Mouse (Mus musculus): Measurements from ENCODE around the gene Camk1. TPM values are rescaled to one million over a fixed set of nuclear protein-coding genes. Genes with fewer than 3 reads are reported as not detected.

Gene Camk1
- total RNA-seq, 2 experiments from 2014 or later: 39.3 to 39.5 TPM

GRCm38 (mm10) chr6:113377172-113377495 lies 33.4 kb upstream of the Camk1 start:
- no peak for DNase-seq
- intact Hi-C loops (cut with DNase I): loop anchor here (2.0 kb wide), 2 partner anchors 34 to 48 kb away; partner anchors contain the start of gene Camk1
- Histone ChIP-seq H3K4me3 (peak overlapping the region; percentile 72), H3K27ac (peak overlapping the region; percentile 99)
- TF ChIP-seq CTCF (IDR thresholded peaks at IDR 0.05): no peak

DNA sequence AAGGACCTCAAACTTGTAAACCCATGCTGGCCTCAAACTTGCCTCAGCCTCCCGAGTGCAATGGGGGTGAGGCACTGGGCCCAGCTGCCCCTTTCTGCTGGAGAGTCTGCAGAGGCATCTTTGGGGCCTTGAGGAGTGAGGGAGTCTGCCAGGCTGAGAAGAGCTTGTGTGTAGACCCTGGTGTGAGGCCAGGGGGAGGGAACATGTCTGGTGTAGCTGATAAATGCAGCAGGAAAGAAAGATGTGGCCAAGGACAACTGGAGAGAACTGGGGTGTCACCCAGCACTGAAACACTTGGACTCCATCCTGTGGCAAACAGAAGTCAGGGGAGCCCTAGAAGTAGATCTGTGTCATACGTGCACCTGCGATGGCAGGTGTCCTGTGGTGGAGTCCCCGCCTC lies 29.7 kb upstream of the Camk1 start:
- intact Hi-C loops (cut with DNase I): no loop called here
- Histone ChIP-seq H3K27ac (no peak overlapping the region), H3K4me3 (no peak overlapping the region)
- TF ChIP-seq CTCF (IDR thresholded peaks at IDR 0.05): no peak
- DNase-seq: no peak

DNA sequence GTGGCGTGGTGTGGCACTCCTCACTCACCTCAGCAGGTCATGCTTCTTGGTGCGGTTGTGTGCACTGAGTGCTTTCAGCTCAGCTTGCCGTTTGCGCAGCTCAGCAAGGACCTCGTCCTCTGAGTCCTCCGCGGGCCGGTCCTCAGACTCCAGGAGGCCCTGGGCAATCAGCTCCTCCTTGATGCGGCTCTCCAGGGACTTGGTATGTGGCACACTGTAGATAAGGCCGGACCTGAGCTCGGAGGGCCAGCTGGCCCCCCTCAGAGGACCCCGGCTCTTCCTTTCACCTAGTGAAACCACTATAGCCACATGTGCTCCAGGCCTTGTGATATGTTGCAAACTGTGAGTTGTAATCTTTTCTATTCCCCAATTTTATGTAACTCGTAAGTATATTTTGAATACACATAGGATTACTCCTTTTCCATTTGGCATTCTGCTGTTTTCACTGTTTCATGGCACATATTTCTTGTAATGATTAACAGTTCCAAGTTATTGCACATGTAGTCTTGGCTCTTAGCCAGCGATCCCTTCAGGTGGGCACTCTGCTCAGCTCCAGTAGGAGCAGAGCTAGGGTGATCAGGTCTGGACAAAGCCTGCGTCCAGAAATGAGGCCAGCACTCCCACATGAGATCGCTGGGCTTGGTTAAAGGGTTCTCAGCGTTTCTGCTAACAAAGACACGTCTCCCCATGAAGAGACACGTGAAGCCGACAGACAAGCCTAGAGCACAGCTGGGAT lies 26.6 kb upstream of the Camk1 start:
- no peak overlapping the region for H3K4me3 ChIP-seq
- TF ChIP-seq CTCF (IDR thresholded peaks at IDR 0.05): no peak
- no peak for DNase-seq
- intact Hi-C loops (cut with DNase I): no loop called here
- H3K27ac ChIP-seq: no peak overlapping the region

GRCm38 (mm10) chr6:113368577-113368976 lies 24.8 kb upstream of the Camk1 start:
- TF ChIP-seq CTCF (IDR thresholded peaks at IDR 0.05): no peak
- intact Hi-C loops (cut with DNase I): no loop called here
- DNase-seq: no peak
- Histone ChIP-seq H3K27ac (no peak overlapping the region), H3K4me3 (no peak overlapping the region)

GRCm38 (mm10) chr6:113368124-113368523 lies 24.3 kb upstream of the Camk1 start:
- no peak overlapping the region for H3K4me3 ChIP-seq
- no peak overlapping the region for H3K27ac ChIP-seq
- no peak for TF ChIP-seq CTCF (IDR thresholded peaks at IDR 0.05)
- intact Hi-C loops (cut with DNase I): no loop called here
- DNase-seq: no peak

DNA sequence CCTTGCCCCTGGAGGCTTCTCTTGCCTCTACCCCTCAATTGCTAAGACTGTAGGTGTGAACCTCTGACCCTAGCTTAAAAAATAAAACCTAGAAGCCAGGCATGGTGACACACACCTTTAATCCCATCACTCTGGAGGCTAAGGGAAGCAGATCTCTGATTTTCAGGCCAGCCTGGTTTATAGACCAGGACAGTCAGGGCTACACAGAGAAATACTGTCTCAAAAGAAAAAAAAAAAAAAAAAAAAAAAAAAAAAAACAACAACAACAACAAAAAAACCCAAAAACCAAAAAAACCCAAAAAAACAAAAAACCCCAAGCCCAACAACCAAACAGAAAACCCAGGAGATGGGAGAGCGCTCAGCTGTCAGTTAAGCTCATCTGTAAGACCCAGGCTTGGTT lies 23.8 kb upstream of the Camk1 start:
- Histone ChIP-seq H3K27ac (no peak overlapping the region), H3K4me3 (no peak overlapping the region)
- intact Hi-C loops (cut with DNase I): no loop called here
- DNase-seq: no peak
- no peak for TF ChIP-seq CTCF (IDR thresholded peaks at IDR 0.05)

GRCm38 (mm10) chr6:113366639-113367038 lies 22.9 kb upstream of the Camk1 start:
- no peak overlapping the region for H3K4me3 ChIP-seq
- no peak for TF ChIP-seq CTCF (IDR thresholded peaks at IDR 0.05)
- DNase-seq: no peak
- intact Hi-C loops (cut with DNase I): no loop called here
- no peak overlapping the region for H3K27ac ChIP-seq

- Histone ChIP-seq H3K27ac (no peak overlapping the region), H3K4me3 (no peak overlapping the region)
- no peak for DNase-seq
- TF ChIP-seq CTCF (IDR thresholded peaks at IDR 0.05): no peak
- intact Hi-C loops (cut with DNase I): no loop called here
These were observed 20.8 kb upstream of the Camk1 start for GRCm38 (mm10) chr6:113364518-113365135.

DNA sequence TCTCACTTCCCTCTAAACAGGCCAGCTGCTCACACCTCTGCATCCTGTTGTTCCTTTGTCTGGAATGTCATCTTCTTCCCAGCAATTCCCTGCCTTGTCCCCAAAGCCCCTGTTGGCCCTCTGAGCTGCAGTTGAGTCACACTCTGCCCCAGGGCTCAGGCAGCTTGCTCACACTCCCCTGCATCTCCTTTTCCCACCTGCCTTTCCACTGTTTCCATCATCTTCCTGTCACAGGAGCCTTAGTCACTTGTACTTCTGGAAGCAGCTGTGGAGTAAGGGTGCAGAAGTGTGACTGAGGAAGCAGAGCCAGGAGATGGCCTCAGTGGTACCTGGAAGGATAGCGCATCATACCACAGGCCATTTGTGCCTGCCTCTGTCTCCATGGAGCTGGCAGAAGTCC lies 18.5 kb upstream of the Camk1 start:
- no peak overlapping the region for H3K27ac ChIP-seq
- intact Hi-C loops (cut with DNase I): no loop called here
- DNase-seq: no peak
- no peak for TF ChIP-seq CTCF (IDR thresholded peaks at IDR 0.05)
- no peak overlapping the region for H3K4me3 ChIP-seq

GRCm38 (mm10) chr6:113361476-113361875 lies 17.7 kb upstream of the Camk1 start:
- H3K27ac ChIP-seq: no peak overlapping the region
- TF ChIP-seq CTCF (IDR thresholded peaks at IDR 0.05): no peak
- no peak overlapping the region for H3K4me3 ChIP-seq
- intact Hi-C loops (cut with DNase I): no loop called here
- DNase-seq: no peak

DNA sequence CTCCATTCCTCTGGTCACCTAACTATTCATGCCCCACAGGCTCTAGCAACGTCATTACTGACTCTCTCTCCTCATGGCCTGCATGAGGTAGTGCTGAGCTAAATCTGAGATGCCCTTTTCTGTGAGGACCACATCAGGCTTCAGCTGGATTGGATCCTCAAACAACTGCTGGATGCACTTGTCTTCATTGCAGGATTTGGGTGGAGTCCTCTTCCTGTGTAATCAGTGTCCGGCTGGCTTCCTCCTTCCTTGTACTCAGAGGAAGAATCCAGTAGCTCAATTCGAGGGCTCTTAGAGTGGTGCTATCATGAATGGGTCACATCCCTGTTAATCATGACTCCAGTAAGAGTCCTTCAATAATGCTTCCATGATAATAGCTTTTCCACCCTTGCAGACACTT lies 9.9 kb upstream of the Camk1 start:
- DNase-seq: no peak
- Histone ChIP-seq H3K27ac (no peak overlapping the region), H3K4me3 (no peak overlapping the region)
- intact Hi-C loops (cut with DNase I): no loop called here
- no peak for TF ChIP-seq CTCF (IDR thresholded peaks at IDR 0.05)

DNA sequence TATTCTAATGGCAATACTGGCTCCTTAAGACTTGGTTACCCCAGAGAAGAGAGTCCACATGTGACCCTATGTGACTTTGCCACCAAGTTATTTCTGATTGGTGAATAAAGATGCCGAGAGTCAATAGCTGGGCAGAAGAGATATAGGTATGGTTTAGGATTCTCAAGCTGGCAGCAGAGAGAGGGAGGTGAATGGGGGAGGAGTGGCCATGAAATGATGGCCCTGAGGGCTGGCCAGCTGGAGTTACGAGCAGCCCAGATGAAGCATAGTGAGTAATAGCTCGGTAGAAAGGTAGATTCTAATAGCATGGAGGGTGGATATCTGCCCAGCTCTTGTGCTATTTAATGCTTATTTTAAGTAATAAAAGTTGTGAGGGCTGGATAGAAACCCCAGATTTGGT lies 9.0 kb upstream of the Camk1 start:
- no peak for DNase-seq
- no peak overlapping the region for H3K4me3 ChIP-seq
- no peak for TF ChIP-seq CTCF (IDR thresholded peaks at IDR 0.05)
- intact Hi-C loops (cut with DNase I): no loop called here
- H3K27ac ChIP-seq: no peak overlapping the region

DNA sequence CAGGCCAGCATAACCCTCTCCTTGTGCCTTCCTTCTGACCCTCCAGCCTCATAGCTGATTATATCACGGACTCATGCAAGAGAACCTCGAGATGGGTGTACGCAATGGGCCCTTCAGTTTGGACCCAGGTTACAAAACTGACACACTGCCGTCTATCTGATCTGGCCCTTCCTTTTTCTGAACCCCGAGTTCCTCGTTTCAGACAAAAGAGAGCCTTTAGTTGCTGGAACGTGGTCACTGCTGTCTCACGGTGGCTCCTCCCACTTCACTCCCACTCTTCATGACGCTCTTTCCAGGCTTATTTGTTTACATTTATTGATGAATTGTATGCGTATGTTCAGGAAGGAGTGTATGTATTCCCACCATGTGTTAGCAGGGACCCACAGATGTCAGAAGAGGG lies 7.9 kb upstream of the Camk1 start:
- Histone ChIP-seq H3K27ac (no peak overlapping the region), H3K4me3 (no peak overlapping the region)
- no peak for DNase-seq
- intact Hi-C loops (cut with DNase I): no loop called here
- no peak for TF ChIP-seq CTCF (IDR thresholded peaks at IDR 0.05)

GRCm38 (mm10) chr6:113351161-113351560 lies 7.4 kb upstream of the Camk1 start:
- intact Hi-C loops (cut with DNase I): no loop called here
- no peak for DNase-seq
- no peak for TF ChIP-seq CTCF (IDR thresholded peaks at IDR 0.05)
- no peak overlapping the region for H3K4me3 ChIP-seq
- no peak overlapping the region for H3K27ac ChIP-seq
